16 mouse cellular contexts compared by ENCODE assay signal in genomic region chr9:3012733-3013279, GRCm38 (mm10). TPM values are rescaled to one million over a fixed set of nuclear protein-coding genes. Genes with fewer than 3 reads are reported as not detected.
DNase-seq lines count a peak whose midpoint lies in the region; ATAC-seq and TF ChIP-seq lines count a peak whose summit lies in the region.
"Not testable (repeated sequence)": the region's sequence is repeated elsewhere in the genome, so short reads cannot be mapped to it uniquely, and the experiment has no call there.
"Had no signal": no experiment of that assay in that cellular context is flagged by ENCODE, and none has a peak within 500 bp of the region (broad histone marks: within the 10 kb centered on the region; RNA-seq: fewer than 3 reads in every experiment).

Gene Gm10721 (plus strand): TSS chr9:3013140.

- H3K27me3 ChIP-seq in embryonic facial prominence, embryonic 11.5 days (ENCODE audit: control insufficient read depth, insufficient read depth, low read length); forebrain, embryonic 14.5 days (replicated peaks; ENCODE audit: control insufficient read depth, insufficient read depth, low read length); heart, postnatal 0 days (ENCODE audit: control insufficient read depth, insufficient read depth, low read length); intestine, embryonic 14.5 days (replicated peaks; ENCODE audit: control insufficient read depth, insufficient read depth, low read length); limb, embryonic 13.5 days; lung, embryonic 15.5 days; midbrain, embryonic 16.5 days (ENCODE audit: control insufficient read depth, insufficient read depth, low read depth, low read length); stomach, embryonic 15.5 days (replicated peaks): not testable (repeated sequence)

- 0 out of 2 replicates have a peak, but pooled peaks have one; percentile 40 for ATAC-seq in embryonic facial prominence, embryonic 11.5 days (replicated peaks; ENCODE audit: insufficient number of reproducible peaks, low FRiP score, low TSS enrichment, low read depth)
- peak; percentile 53 for ATAC-seq in forebrain, embryonic 14.5 days
- ATAC-seq in heart, postnatal 0 days (ENCODE audit: insufficient read depth, low read depth) = peak; percentile 49
- ATAC-seq in intestine, embryonic 14.5 days (replicated peaks; ENCODE audit: low FRiP score, low TSS enrichment, low read depth) = peak; percentile 65; the same call in 1 of the 2 replicates
- peak; percentile 60; the same call in 1 of the 2 replicates for ATAC-seq in limb, embryonic 13.5 days (ENCODE audit: low FRiP score, low read depth)
- ATAC-seq in lung, embryonic 15.5 days (ENCODE audit: borderline replicate concordance, extremely low read depth, low FRiP score, low TSS enrichment) = peak; percentile 67
- ATAC-seq in midbrain, embryonic 16.5 days = peak; percentile 72; the same call in 1 of the 2 replicates
- ATAC-seq in stomach, embryonic 15.5 days (ENCODE audit: insufficient read depth, low FRiP score, low read depth) = peak; percentile 61

- not testable (repeated sequence) for H3K9ac ChIP-seq in embryonic facial prominence, embryonic 11.5 days (replicated peaks; ENCODE audit: low read length); forebrain, embryonic 14.5 days (ENCODE audit: low read length); heart, postnatal 0 days (replicated peaks; ENCODE audit: low read depth, low read length); intestine, embryonic 14.5 days (ENCODE audit: low read length); limb, embryonic 13.5 days; lung, embryonic 15.5 days; midbrain, embryonic 16.5 days (ENCODE audit: low read depth, low read length); stomach, embryonic 15.5 days

- H3K4me3 ChIP-seq in embryonic facial prominence, embryonic 11.5 days (ENCODE audit: low read depth, low read length); forebrain, embryonic 14.5 days (ENCODE audit: low read depth, low read length); heart, postnatal 0 days (ENCODE audit: low read depth, low read length); intestine, embryonic 14.5 days (ENCODE audit: low read depth, low read length); limb, embryonic 13.5 days; lung, embryonic 15.5 days; midbrain, embryonic 16.5 days (ENCODE audit: low read depth, low read length); stomach, embryonic 15.5 days (replicated peaks): not testable (repeated sequence)

- not testable (repeated sequence) for H3K4me2 ChIP-seq in embryonic facial prominence, embryonic 11.5 days (ENCODE audit: low read depth, low read length); forebrain, embryonic 14.5 days (ENCODE audit: low read length); heart, postnatal 0 days (ENCODE audit: low read depth, low read length); intestine, embryonic 14.5 days (ENCODE audit: low read length); limb, embryonic 13.5 days (replicated peaks); lung, embryonic 15.5 days; midbrain, embryonic 16.5 days (ENCODE audit: low read length); stomach, embryonic 15.5 days

- WGBS in embryonic facial prominence, embryonic 11.5 days = no CpG with 5 or more reads among the region's 11 CpGs
- WGBS in forebrain, embryonic 14.5 days = no CpG with 5 or more reads among the region's 11 CpGs
- no CpG with 5 or more reads among the region's 11 CpGs for WGBS in heart, postnatal 0 days
- no CpG with 5 or more reads among the region's 11 CpGs for WGBS in intestine, embryonic 14.5 days
- no CpG with 5 or more reads among the region's 11 CpGs for WGBS in limb, embryonic 13.5 days
- 82% methylated on average over 1 of the region's 11 CpGs for WGBS in lung, embryonic 15.5 days
- WGBS in midbrain, embryonic 16.5 days = no CpG with 5 or more reads among the region's 11 CpGs
- no CpG with 5 or more reads among the region's 11 CpGs for WGBS in stomach, embryonic 15.5 days

- DNase-seq in embryonic facial prominence, embryonic 11.5 days (ENCODE audit: low spot score); forebrain, embryonic 14.5 days (ENCODE audit: low spot score); heart, postnatal 0 days (ENCODE audit: low spot score); intestine, embryonic 14.5 days (ENCODE audit: low spot score): not testable (repeated sequence)

- not testable (repeated sequence) for H3K4me1 ChIP-seq in embryonic facial prominence, embryonic 11.5 days (ENCODE audit: control insufficient read depth, insufficient read depth, low read length); forebrain, embryonic 14.5 days (ENCODE audit: control insufficient read depth, insufficient read depth, low read length); heart, postnatal 0 days (ENCODE audit: control insufficient read depth, insufficient read depth); intestine, embryonic 14.5 days (replicated peaks; ENCODE audit: control insufficient read depth, insufficient read depth, low read length); limb, embryonic 13.5 days; lung, embryonic 15.5 days; midbrain, embryonic 16.5 days (ENCODE audit: control insufficient read depth, insufficient read depth, low read length); stomach, embryonic 15.5 days

- not testable (repeated sequence) for H3K9me3 ChIP-seq in embryonic facial prominence, embryonic 11.5 days (replicated peaks; ENCODE audit: control insufficient read depth, low read length); forebrain, embryonic 14.5 days (replicated peaks; ENCODE audit: control insufficient read depth, low read length); heart, postnatal 0 days (replicated peaks; ENCODE audit: control insufficient read depth, low read length); intestine, embryonic 14.5 days (ENCODE audit: control insufficient read depth, low read length); limb, embryonic 13.5 days; lung, embryonic 15.5 days; midbrain, embryonic 16.5 days (replicated peaks; ENCODE audit: control insufficient read depth, low read length, poor library complexity, severe bottlenecking); stomach, embryonic 15.5 days

- TF ChIP-seq CTCF in heart, postnatal 0 days (IDR thresholded peaks at IDR 0.05; ENCODE audit: low read depth) = not testable (repeated sequence)

- TF ChIP-seq EP300 in heart, postnatal 0 days (IDR thresholded peaks at IDR 0.05; ENCODE audit: low read depth) = not testable (repeated sequence)

- H3K36me3 ChIP-seq in embryonic facial prominence, embryonic 11.5 days (replicated peaks; ENCODE audit: control insufficient read depth, insufficient read depth, low read depth, low read length); forebrain, embryonic 14.5 days (ENCODE audit: control insufficient read depth, insufficient read depth, low read length); heart, postnatal 0 days (replicated peaks; ENCODE audit: control insufficient read depth, insufficient read depth, low read length); intestine, embryonic 14.5 days (ENCODE audit: control insufficient read depth, insufficient read depth, low read length); limb, embryonic 13.5 days; lung, embryonic 15.5 days; midbrain, embryonic 16.5 days (ENCODE audit: control insufficient read depth, insufficient read depth, low read length); stomach, embryonic 15.5 days: not testable (repeated sequence)

- not testable (repeated sequence) for H3K27ac ChIP-seq in embryonic facial prominence, embryonic 11.5 days (replicated peaks; ENCODE audit: low read depth, low read length); forebrain, embryonic 14.5 days (ENCODE audit: low read depth, low read length); heart, postnatal 0 days (ENCODE audit: low read depth); intestine, embryonic 14.5 days (ENCODE audit: low read depth); limb, embryonic 13.5 days; lung, embryonic 15.5 days; midbrain, embryonic 16.5 days (ENCODE audit: low read length); stomach, embryonic 15.5 days

RNA-seq across cellular contexts. Expression of gene Gm10721, which starts in this region (rescaled TPM):
- not detected in 2 replicates for polyA plus RNA-seq in embryonic facial prominence, embryonic 11.5 days (2014; fragmentation: Nextera tagmentation; extraction: Ambion mirVana)
- not detected in 2 replicates for polyA plus RNA-seq in forebrain, embryonic 14.5 days (2014; fragmentation: Nextera tagmentation; extraction: Ambion mirVana)
- not detected in 2 replicates for total RNA-seq in heart, postnatal 0 days (2014; rRNA removed; ENCODE audit: low replicate concordance)
- polyA plus RNA-seq in heart, postnatal 0 days (2015; fragmentation: Nextera tagmentation; extraction: Ambion mirVana) = not detected in 2 replicates
- not detected in 2 replicates for polyA plus RNA-seq in intestine, embryonic 14.5 days (2014; fragmentation: Nextera tagmentation; extraction: Ambion mirVana)
- polyA plus RNA-seq in limb, embryonic 13.5 days (2015; fragmentation: Nextera tagmentation; extraction: Ambion mirVana) = 0.31 TPM in 1 of 2 replicates, not detected in the other
- polyA plus RNA-seq in lung, embryonic 15.5 days (2015; fragmentation: Nextera tagmentation; extraction: Ambion mirVana) = 0.26 TPM in 1 of 2 replicates, not detected in the other
- polyA plus RNA-seq in midbrain, embryonic 16.5 days (2015; fragmentation: Nextera tagmentation; extraction: Ambion mirVana) = not detected in 2 replicates
- not detected in 2 replicates for polyA plus RNA-seq in stomach, embryonic 15.5 days (2015; fragmentation: Nextera tagmentation; extraction: Ambion mirVana)
- total RNA-seq: gastrocnemius, postnatal 25 days; heart, postnatal 10 days; layer of hippocampus, adult 18-20 months; left cerebral cortex, adult 18-20 months had no signal
- polyA plus RNA-seq: embryonic facial prominence, embryonic 10.5 days; frontal cortex, adult 2 months; kidney, adult 2 months; macrophage had no signal

Comparison
In these comparisons a context has a peak if more than half of its experiments do, and no peak if none do; other contexts are left out.
1. Peak in ATAC-seq in embryonic facial prominence, embryonic 11.5 days; RNA of the gene not detected or under 1 TPM.
2. Peak in ATAC-seq in forebrain, embryonic 14.5 days; RNA of the gene not detected or under 1 TPM.
3. Peak in ATAC-seq in heart, postnatal 0 days; RNA of the gene not detected or under 1 TPM.
4. Peak in ATAC-seq in intestine, embryonic 14.5 days; RNA of the gene not detected or under 1 TPM.
5. Peak in ATAC-seq in limb, embryonic 13.5 days; RNA of the gene not detected or under 1 TPM.
6. Peak in ATAC-seq in lung, embryonic 15.5 days; RNA of the gene not detected or under 1 TPM.
7. Peak in ATAC-seq in midbrain, embryonic 16.5 days; RNA of the gene not detected or under 1 TPM.
8. Peak in ATAC-seq in stomach, embryonic 15.5 days; RNA of the gene not detected or under 1 TPM.